Mouse (Mus musculus): ENCODE data around the gene Tmem94. TPM values are rescaled to one million over a fixed set of nuclear protein-coding genes. Genes with fewer than 3 reads are reported as not detected.

Gene Tmem94
- polyA plus RNA-seq, 1 experiment = 14.3 TPM

DNA sequence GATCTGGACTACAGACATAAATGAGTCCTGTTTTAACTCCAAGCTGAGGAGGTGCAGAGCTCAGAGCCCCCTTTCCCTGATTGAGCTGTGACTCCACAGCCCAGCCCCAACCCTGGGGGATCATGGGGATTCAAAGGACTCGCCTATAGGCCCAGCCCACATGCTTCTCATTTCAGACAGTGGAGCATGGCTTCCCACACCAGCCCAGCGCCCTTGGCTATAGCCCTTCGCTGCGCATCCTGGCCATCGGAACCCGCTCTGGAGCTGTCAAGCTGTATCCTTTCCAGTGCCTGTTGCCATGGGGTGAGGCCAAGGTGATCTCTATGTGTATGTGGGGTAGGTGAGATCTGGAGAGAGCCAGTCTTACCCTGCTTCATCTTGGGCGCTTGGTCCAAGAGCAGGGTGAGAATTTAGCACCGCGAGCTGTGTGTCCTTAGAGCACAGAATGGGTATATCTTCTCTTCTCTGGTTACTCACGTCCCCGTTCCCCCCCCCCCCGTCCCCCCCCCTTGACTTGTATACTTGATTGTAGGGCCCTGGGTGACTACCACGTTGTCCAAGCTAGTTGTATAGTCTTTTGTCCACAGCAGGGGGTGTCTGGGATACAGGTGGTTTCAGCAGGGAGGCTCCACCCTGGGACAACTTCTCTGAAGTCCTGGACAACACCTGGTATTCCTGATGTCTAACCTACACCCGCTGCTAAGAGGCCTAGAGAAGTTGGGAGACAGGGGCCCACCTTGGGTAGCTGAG lies 78.1 kb downstream of the Tmem94 start:
- Histone ChIP-seq H3K4me3 (ENCODE audit: insufficient read depth, poor library complexity, severe bottlenecking) (no peak overlapping the region), H3K27me3 (ENCODE audit: control insufficient read depth, insufficient read depth, insufficient read length) (peaks cover 53% of the 10 kb centered on the region), H3K36me3 (ENCODE audit: control insufficient read depth, insufficient read depth) (no peaks in the 10 kb centered on the region), H3ac (ENCODE audit: control insufficient read depth, insufficient read length, low read depth) (no peak overlapping the region), H3K79me2 (ENCODE audit: control insufficient read depth, insufficient read depth) (no peaks in the 10 kb centered on the region), H3K79me3 (ENCODE audit: low read depth) (no peaks in the 10 kb centered on the region)
- TF ChIP-seq CTCF (IDR thresholded peaks at IDR 0.05; ENCODE audit: control insufficient read depth, insufficient read depth, insufficient read length) (no peak), USF1 (IDR thresholded peaks at IDR 0.05; ENCODE audit: low read depth) (no peak), MYOD1 (IDR thresholded peaks at IDR 0.05; ENCODE audit: control insufficient read depth, insufficient read length, low read depth) (no peak)

DNA sequence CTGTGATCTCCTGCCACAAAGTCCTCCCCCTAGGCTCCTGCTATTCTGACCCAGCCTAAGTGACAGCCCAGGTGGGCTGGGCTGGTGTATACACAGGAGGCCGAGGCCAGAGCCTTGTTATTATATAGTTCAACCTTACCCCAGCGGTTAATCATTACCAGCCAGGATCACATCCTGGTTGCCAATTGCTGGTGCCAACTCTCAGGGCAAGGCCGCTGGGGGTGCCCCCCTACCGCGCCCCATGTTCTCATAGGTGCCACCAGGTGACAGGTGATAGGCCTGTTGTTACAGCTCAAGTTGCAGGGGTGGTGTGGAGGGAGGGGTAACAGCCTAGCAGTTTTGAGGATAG lies 78.6 kb downstream of the Tmem94 start:
- H3K79me3 ChIP-seq (ENCODE audit: low read depth) = no peaks in the 10 kb centered on the region
- H3K36me3 ChIP-seq (ENCODE audit: control insufficient read depth, insufficient read depth) = no peaks in the 10 kb centered on the region
- no peak for TF ChIP-seq FOSL1 (IDR thresholded peaks at IDR 0.05; ENCODE audit: insufficient read depth, low read length, poor library complexity, severe bottlenecking)
- no peak for TF ChIP-seq MAX (IDR thresholded peaks at IDR 0.05)
- no peak for TF ChIP-seq USF1 (IDR thresholded peaks at IDR 0.05; ENCODE audit: low read depth)
- no peak for TF ChIP-seq CEBPB (IDR thresholded peaks at IDR 0.05; ENCODE audit: low read depth)
- no peak for TF ChIP-seq MYOG (IDR thresholded peaks at IDR 0.05; ENCODE audit: control insufficient read depth, extremely low read depth, insufficient read length)
- H3ac ChIP-seq (ENCODE audit: control insufficient read depth, insufficient read length, low read depth) = no peak overlapping the region
- peaks cover 55% of the 10 kb centered on the region for H3K27me3 ChIP-seq (ENCODE audit: control insufficient read depth, insufficient read depth, insufficient read length)
- H3K79me2 ChIP-seq (ENCODE audit: control insufficient read depth, insufficient read depth) = no peaks in the 10 kb centered on the region
- no peak overlapping the region for H3K4me3 ChIP-seq (ENCODE audit: insufficient read depth, poor library complexity, severe bottlenecking)

- no peaks in the 10 kb centered on the region for H3K36me3 ChIP-seq (ENCODE audit: control insufficient read depth, insufficient read depth)
- H3ac ChIP-seq (ENCODE audit: control insufficient read depth, insufficient read length, low read depth) = no peak overlapping the region
- H3K79me2 ChIP-seq (ENCODE audit: control insufficient read depth, insufficient read depth) = no peaks in the 10 kb centered on the region
- H3K27me3 ChIP-seq (ENCODE audit: control insufficient read depth, insufficient read depth, insufficient read length) = peaks cover 59% of the 10 kb centered on the region
- TF ChIP-seq FOSL1 (IDR thresholded peaks at IDR 0.05; ENCODE audit: insufficient read depth, low read length, poor library complexity, severe bottlenecking) (no peak), CEBPB (IDR thresholded peaks at IDR 0.05; ENCODE audit: low read depth) (no peak), USF1 (IDR thresholded peaks at IDR 0.05; ENCODE audit: low read depth) (no peak)
- no peaks in the 10 kb centered on the region for H3K79me3 ChIP-seq (ENCODE audit: low read depth)
- no peak overlapping the region for H3K4me3 ChIP-seq (ENCODE audit: insufficient read depth, poor library complexity, severe bottlenecking)
Measured at GRCm38 (mm10) chr11:115844240-115844639, 79.0 kb downstream of the Tmem94 start.

DNA sequence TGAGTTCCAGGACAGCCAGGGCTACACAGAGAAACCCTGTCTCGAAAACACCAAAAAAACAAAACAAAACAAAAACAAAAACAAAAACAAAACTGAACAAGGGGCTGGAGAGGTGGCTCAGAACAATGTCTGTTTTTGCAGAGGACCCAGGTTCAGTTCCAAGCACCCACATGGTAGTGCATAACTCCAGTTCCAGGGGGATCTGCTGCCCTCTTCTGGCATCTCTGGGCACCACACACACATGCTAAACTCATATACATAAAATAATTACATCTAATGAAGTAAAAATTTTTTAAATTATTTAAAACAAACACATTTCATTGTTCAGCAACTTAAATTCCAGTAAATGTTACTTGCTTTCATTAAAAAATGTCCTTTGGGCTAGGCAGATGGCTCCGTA lies 80.6 kb downstream of the Tmem94 start:
- peaks cover 62% of the 10 kb centered on the region for H3K27me3 ChIP-seq (ENCODE audit: control insufficient read depth, insufficient read depth, insufficient read length)
- TF ChIP-seq USF1 (IDR thresholded peaks at IDR 0.05; ENCODE audit: low read depth) (no peak), MAX (IDR thresholded peaks at IDR 0.05) (no peak), CTCF (IDR thresholded peaks at IDR 0.05; ENCODE audit: control insufficient read depth, insufficient read depth, insufficient read length) (no peak), CEBPB (IDR thresholded peaks at IDR 0.05; ENCODE audit: low read depth) (no peak), FOSL1 (IDR thresholded peaks at IDR 0.05; ENCODE audit: insufficient read depth, low read length, poor library complexity, severe bottlenecking) (no peak), MYOG (IDR thresholded peaks at IDR 0.05; ENCODE audit: control insufficient read depth, extremely low read depth, insufficient read length) (no peak), MYOD1 (IDR thresholded peaks at IDR 0.05; ENCODE audit: control insufficient read depth, insufficient read length, low read depth) (no peak)
- no peak overlapping the region for H3ac ChIP-seq (ENCODE audit: control insufficient read depth, insufficient read length, low read depth)
- no peak overlapping the region for H3K4me3 ChIP-seq (ENCODE audit: insufficient read depth, poor library complexity, severe bottlenecking)
- H3K79me2 ChIP-seq (ENCODE audit: control insufficient read depth, insufficient read depth) = no peaks in the 10 kb centered on the region
- no peaks in the 10 kb centered on the region for H3K36me3 ChIP-seq (ENCODE audit: control insufficient read depth, insufficient read depth)
- no peaks in the 10 kb centered on the region for H3K79me3 ChIP-seq (ENCODE audit: low read depth)

Small RNAs within 50 kb of the gene (microRNA-seq; reads per million reads assigned to microRNA genes)
- 0.24 reads per million for gene Mir5621 (ENCODE audit: borderline microRNAs expressed)

Other genes with a start within 250 kb of the Tmem94 start
- 384 TPM for gene Sumo2, start 229.2 kb upstream of the Tmem94 start, polyA plus RNA-seq (2012; fragmentation: generic; extraction: Trizol)
- gene Nup85, start 201.0 kb upstream of the Tmem94 start, polyA plus RNA-seq (2012; fragmentation: generic; extraction: Trizol) = 110 TPM
- 79.7 TPM for gene Mrps7, start 161.5 kb upstream of the Tmem94 start, polyA plus RNA-seq (2012; fragmentation: generic; extraction: Trizol)
- gene Gga3, start 161.4 kb upstream of the Tmem94 start, polyA plus RNA-seq (2012; fragmentation: generic; extraction: Trizol) = 16.0 TPM
- gene Mif4gd, start 152.5 kb upstream of the Tmem94 start, polyA plus RNA-seq (2012; fragmentation: generic; extraction: Trizol) = 13.4 TPM
- 13.7 TPM for gene Slc25a19, start 137.1 kb upstream of the Tmem94 start, polyA plus RNA-seq (2012; fragmentation: generic; extraction: Trizol)
- 45.0 TPM for gene Grb2, start 56.8 kb upstream of the Tmem94 start, polyA plus RNA-seq (2012; fragmentation: generic; extraction: Trizol)
- gene Caskin2, start 48.2 kb downstream of the Tmem94 start, polyA plus RNA-seq (2012; fragmentation: generic; extraction: Trizol) = 7.3 TPM
- 18.5 TPM for gene Tsen54, start 49.3 kb downstream of the Tmem94 start, polyA plus RNA-seq (2012; fragmentation: generic; extraction: Trizol)
- 0.51 TPM for gene Llgl2, start 58.6 kb downstream of the Tmem94 start, polyA plus RNA-seq (2012; fragmentation: generic; extraction: Trizol)
- not detected for gene Myo15b, start 93.0 kb downstream of the Tmem94 start, polyA plus RNA-seq (2012; fragmentation: generic; extraction: Trizol)
- 0.53 TPM for gene Smim5, start 134.5 kb downstream of the Tmem94 start, polyA plus RNA-seq (2012; fragmentation: generic; extraction: Trizol)
- 0.28 TPM for gene Smim6, start 146.6 kb downstream of the Tmem94 start, polyA plus RNA-seq (2012; fragmentation: generic; extraction: Trizol)
- 77.6 TPM for gene Sap30bp, start 167.8 kb downstream of the Tmem94 start, polyA plus RNA-seq (2012; fragmentation: generic; extraction: Trizol)
- gene Recql5, start 168.0 kb downstream of the Tmem94 start, polyA plus RNA-seq (2012; fragmentation: generic; extraction: Trizol) = 7.6 TPM
- 0.49 TPM for gene Itgb4, start 209.3 kb downstream of the Tmem94 start, polyA plus RNA-seq (2012; fragmentation: generic; extraction: Trizol)
- gene Galk1, start 247.3 kb downstream of the Tmem94 start, polyA plus RNA-seq (2012; fragmentation: generic; extraction: Trizol) = 150 TPM